Mouse (Mus musculus) layer of hippocampus, adult 9-10 months (tissue): Measurements from ENCODE around the gene Dpep2nb.

Experiments used
- DNase-seq: peaks from one replicate; pipeline ENCODE4 v3.0.0; 2022; ENCODE audit warnings: low spot score

Dpep2nb gene

DNA sequence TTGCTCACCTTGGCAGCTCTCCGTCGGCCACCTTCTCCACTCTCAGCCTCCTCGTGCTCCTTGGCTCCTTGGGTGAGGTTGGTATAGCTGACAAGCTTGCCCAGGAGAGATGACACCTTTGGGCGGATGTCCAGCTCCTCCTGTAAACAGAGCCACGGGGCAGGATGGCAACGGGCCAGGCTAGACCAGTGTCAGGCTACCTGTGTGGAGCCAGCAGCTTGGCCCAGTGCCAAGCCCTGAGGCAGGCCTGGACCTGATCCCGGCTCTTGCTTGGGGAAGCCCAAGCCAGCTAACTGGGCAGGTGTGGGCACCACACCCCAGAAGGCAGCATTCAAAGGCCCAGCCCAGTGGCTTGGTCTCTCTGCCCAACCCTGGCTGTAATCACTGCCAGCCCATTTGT, 46.4 kb downstream of the Dpep2nb start:
- DNase-seq = no peak

DNA sequence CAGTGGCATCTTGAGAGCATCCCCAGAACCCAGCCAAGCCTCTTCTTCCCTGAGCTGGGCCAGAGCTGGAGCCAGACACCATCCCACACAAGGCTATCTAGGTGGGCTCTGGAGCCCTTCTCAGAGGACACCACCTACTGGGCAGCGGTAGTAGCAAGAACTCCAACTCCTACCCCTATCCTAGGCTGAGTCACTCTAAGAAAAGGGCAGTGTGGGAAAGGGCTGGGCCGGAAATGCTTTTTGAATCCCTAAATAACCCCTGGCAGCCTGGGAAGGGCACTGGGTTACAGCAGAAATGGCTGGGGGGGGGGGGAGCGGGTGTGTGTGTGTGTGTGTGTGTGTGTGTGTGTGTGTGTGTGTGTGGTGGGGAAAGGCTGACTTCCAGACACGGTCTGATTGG, 48.0 kb downstream of the Dpep2nb start:
- DNase-seq = no peak

DNA sequence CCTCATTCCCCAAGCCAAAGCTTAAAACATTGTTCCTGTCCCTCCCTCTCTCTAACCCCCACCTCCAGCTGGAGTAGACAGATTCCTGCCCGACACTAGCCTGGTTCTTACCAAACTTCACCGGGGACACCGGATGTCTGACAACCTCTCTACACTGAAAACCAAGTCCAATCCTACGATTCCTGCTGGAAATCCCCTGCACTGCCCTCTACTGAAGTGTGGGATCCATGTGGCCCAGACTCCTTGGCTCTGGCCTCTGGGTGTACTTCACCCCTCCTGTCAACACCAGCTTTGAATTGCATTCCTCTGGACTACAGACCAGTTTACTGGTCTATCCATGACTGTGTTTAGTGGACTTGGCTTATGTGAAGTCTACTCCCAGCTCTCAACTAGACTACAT, 49.2 kb downstream of the Dpep2nb start:
- no peak for DNase-seq

DNA sequence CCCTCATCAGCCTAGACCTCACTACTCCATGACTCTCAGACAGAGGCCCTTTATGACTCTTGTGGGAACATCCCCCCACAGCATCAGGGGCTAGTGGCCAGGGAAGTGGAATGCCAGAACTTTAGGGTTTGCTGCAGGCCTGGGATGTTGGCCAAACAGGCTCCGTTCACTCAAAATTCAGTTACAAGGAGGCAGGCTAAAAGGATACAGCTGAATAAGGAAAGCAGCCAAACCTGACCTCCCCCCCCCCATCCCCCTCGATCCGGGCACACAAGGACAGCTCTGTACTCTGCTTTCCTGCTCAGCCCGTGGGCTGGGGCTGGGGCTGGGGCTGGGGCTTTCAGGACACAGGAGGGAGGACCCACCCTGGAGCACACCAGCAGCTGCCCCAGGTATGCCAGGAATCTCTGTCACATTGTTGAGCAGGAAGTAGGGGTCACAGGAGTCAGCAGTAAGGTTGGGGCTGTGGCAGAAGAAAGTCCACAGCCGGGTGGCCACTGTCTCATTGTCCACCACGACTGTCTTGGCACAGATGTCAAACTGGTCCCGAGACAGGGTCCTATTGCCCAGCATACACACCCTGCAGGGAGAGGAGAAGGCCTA, 54.6 kb downstream of the Dpep2nb start:
- no peak for DNase-seq

DNA sequence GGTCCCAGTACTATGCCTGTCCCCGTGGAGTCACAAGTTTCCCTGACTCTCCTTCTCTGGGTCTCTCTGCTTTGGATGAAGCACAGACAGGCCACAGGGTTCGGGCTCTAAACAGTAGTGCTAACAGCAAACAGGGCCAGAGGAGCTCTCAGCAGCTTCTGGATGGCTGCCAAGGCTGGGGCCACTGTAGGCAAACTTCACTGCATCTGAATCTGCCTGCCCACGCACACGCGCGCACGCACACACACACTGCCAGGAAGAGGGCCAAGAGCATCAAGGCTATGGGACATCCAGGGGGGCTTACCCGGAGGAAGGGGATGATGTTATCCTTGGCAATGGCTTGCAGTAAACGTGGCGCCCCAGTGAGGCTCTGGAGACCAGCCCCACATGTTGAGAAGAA, 56.4 kb downstream of the Dpep2nb start:
- no peak for DNase-seq
